Mouse (Mus musculus): ENCODE measurements around the gene Rab3gap2. TPM values are rescaled to one million over a fixed set of nuclear protein-coding genes. Genes with fewer than 3 reads are reported as not detected.
A peak's percentile ranks its signal among the peaks of the same experiment; 100 is the strongest.

Gene Rab3gap2
- polyA plus RNA-seq, 1 experiment = 0.51 TPM

DNA sequence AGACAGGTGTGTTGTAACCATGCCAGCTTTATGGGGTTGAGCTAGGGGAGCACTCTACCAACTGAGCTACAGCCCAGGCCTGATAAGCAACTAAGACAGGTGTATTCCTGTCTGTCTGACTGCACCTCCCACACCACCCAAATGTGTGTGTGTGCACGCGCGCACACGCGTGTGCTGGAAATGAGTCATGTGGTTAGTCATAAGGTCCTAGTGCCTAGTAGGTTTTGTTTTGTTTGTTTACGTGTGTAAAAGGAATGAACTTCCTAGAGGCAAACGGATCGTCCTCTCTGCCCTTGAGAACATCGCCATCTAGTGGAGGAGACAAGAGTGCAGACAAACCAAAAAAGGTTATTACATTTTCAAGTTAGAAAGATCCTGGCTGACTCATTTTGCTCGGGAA, 10.4 kb upstream of the Rab3gap2 start:
- no peak overlapping the region for H3K4me3 ChIP-seq (replicated peaks)
- no peaks in the 10 kb centered on the region for H3K9me3 ChIP-seq (ENCODE audit: control insufficient read depth, low read length)
- 0 out of 2 replicates have a peak, but pooled peaks cover 2% of the 10 kb centered on the region for H3K27me3 ChIP-seq (ENCODE audit: control insufficient read depth)
- TF ChIP-seq TAL1 (IDR thresholded peaks at IDR 0.05; ENCODE audit: low read length) (no peak), GATA1 (IDR thresholded peaks at IDR 0.05; ENCODE audit: low read length) (no peak)
- H3K4me1 ChIP-seq (ENCODE audit: control insufficient read depth) = peaks cover 2% of the 10 kb centered on the region; the same call in 1 of the 2 replicates
- H3K36me3 ChIP-seq (ENCODE audit: control insufficient read depth) = no peaks in the 10 kb centered on the region

DNA sequence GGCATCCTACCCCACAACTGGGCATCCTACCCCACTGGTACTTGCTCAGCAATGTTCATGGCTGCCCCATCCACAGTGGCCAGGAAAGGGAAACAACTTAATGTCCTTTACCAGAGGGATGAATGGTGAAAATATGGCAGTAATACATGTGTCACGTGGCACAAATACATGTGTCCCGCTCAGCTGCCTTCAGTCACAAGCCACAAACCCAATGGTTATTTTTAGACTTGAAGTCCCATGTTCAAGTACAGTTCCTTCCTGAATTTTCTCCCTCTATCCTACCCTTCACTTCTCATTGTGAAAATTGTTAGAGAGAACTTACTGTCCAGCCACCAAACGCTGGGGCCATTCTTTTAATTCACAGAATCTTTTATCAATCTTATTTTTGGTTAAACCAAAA, 7.6 kb upstream of the Rab3gap2 start:
- Histone ChIP-seq H3K9me3 (ENCODE audit: control insufficient read depth, low read length) (no peaks in the 10 kb centered on the region; the same call in 1 of the 2 replicates), H3K27me3 (ENCODE audit: control insufficient read depth) (peaks cover 6% of the 10 kb centered on the region; the same call in 1 of the 2 replicates), H3K4me1 (ENCODE audit: control insufficient read depth) (peaks cover 2% of the 10 kb centered on the region; the same call in 1 of the 2 replicates), H3K4me3 (replicated peaks) (no peak overlapping the region), H3K36me3 (ENCODE audit: control insufficient read depth) (no peaks in the 10 kb centered on the region)
- TF ChIP-seq GATA1 (IDR thresholded peaks at IDR 0.05; ENCODE audit: low read length) (no peak), TAL1 (IDR thresholded peaks at IDR 0.05; ENCODE audit: low read length) (no peak)

DNA sequence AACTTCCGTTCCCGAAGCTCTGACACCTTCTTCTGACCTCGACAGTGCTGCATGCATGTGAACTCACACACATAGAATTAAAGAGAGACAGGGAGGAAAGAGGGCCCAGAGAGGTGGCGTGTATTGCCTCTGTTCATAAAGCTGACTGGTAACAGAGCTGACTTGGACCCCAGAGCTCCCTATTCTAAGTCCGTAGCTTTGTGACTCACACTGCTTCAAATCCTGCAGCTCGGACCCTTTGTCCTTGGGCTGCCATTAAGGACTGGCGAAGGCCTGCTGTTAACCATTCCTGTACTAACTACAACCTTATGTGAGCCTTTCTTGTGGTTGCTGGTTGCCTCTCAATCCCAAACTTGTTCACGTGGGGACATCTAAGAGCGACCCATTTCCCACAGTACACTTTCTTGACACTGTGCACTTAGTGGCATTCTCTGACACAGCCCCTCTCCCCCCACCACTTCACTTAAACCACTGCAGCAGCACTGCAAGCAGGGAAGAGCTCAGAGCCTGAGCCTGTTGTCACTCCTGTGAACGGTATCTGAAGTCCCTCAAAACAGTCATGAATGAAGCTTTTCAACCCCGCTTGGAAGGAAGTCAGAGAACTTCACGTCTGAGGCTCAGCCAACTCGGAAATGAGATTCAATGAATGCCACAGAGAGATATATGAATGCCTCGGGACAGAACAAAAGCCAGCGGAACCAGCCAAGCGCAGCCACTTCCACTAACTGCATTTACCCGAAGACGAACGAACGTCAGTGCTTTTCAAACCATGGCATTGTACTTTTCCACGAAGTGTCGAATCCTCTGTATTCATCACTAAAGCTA, 3.1 kb upstream of the Rab3gap2 start:
- Histone ChIP-seq H3K4me1 (ENCODE audit: control insufficient read depth) (peaks cover 25% of the 10 kb centered on the region), H3K27me3 (ENCODE audit: control insufficient read depth) (peaks cover 4% of the 10 kb centered on the region; the same call in 1 of the 2 replicates), H3K4me3 (replicated peaks) (no peak overlapping the region), H3K9me3 (ENCODE audit: control insufficient read depth, low read length) (no peaks in the 10 kb centered on the region; the same call in 1 of the 2 replicates), H3K36me3 (ENCODE audit: control insufficient read depth) (no peaks in the 10 kb centered on the region)
- TF ChIP-seq TAL1 (IDR thresholded peaks at IDR 0.05; ENCODE audit: low read length) (no peak), GATA1 (IDR thresholded peaks at IDR 0.05; ENCODE audit: low read length) (no peak)

DNA sequence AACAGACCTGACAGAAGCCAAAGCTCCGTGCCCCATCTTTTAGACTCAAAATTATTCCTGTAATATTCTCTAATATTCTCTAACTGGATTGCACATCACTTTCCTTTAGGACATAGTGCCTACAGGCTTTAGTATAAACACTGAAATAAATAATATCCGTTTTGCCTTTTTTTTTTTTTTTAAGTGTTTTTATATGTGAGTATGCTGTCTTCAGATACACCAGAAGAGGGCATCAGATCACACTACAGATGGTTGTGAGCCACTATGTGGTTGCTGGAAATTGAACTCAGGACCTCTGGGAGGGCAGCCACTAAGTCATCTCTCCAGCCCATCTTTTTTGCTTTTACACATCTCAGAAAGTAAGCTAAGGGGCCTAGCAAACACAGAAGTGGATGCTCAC, 1.9 kb upstream of the Rab3gap2 start:
- H3K27me3 ChIP-seq (ENCODE audit: control insufficient read depth) = peaks cover 4% of the 10 kb centered on the region; the same call in 1 of the 2 replicates
- TF ChIP-seq TAL1 (IDR thresholded peaks at IDR 0.05; ENCODE audit: low read length) = no peak
- TF ChIP-seq GATA1 (IDR thresholded peaks at IDR 0.05; ENCODE audit: low read length) = no peak
- no peak overlapping the region for H3K4me3 ChIP-seq (replicated peaks)
- peaks cover 8% of the 10 kb centered on the region for H3K36me3 ChIP-seq (ENCODE audit: control insufficient read depth)
- peaks cover 37% of the 10 kb centered on the region for H3K4me1 ChIP-seq (ENCODE audit: control insufficient read depth)
- no peaks in the 10 kb centered on the region; the same call in 1 of the 2 replicates for H3K9me3 ChIP-seq (ENCODE audit: control insufficient read depth, low read length)

DNA sequence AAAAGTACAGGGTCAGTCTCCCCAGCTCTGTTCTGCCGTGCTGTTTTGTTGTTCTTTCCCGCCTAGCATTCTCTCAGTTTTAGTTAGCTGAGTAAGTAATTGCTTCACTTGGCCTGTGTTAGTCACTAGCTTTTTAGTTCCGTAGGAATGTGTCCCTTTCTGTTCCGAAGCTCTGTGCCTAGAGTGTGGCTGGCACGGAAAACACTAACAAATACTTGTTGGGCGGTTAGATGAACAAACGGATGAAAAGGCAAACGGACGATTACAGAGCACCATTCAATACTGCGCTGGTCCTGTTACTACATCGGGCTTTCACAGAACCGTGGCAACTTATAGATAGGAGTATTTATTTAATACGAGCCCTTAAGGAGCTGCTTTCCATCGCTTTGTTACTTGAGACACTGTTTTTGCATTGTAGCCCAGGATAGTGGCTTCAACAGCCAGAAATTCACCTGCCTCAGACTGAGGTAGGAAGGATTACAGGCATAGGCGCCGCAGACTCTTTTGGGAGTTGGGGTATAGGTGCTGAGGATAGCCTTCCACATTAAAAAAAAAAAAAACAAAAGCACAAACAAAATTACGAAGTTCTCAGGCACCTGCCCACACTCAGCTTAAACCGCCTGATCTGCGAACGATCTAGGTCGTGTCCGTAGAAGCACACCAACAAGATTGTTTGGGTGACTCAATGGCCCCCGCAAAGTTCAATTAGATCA, 565 bp upstream of the Rab3gap2 start:
- Histone ChIP-seq H3K4me1 (ENCODE audit: control insufficient read depth) (peaks cover 47% of the 10 kb centered on the region), H3K36me3 (ENCODE audit: control insufficient read depth) (peaks cover 18% of the 10 kb centered on the region), H3K27me3 (ENCODE audit: control insufficient read depth) (peaks cover 4% of the 10 kb centered on the region; the same call in 1 of the 2 replicates), H3K9me3 (ENCODE audit: control insufficient read depth, low read length) (no peaks in the 10 kb centered on the region; the same call in 1 of the 2 replicates), H3K4me3 (replicated peaks) (peak overlapping the region; percentile 79)
- TF ChIP-seq GATA1 (IDR thresholded peaks at IDR 0.05; ENCODE audit: low read length) = no peak

DNA sequence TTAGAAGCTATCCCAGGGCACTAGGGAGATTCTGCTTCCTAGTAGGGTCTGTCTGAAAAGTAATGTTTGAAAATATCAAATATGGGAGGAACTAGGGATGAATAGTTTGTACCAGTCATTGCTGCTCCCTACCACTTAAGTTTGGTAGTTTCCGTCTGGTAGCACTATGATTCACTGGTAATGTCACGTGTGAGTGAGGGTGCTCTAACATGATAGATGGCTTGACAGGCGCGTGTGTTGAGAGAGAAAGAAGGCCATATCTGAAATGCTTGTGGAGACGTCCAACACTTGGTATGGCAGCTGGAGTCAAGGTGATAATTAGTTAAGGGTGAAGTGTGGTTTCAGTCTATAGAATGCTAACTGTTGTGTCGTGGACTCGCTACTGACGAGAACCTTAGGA, 1.2 kb downstream of the Rab3gap2 start:
- peaks cover 31% of the 10 kb centered on the region for H3K36me3 ChIP-seq (ENCODE audit: control insufficient read depth)
- H3K9me3 ChIP-seq (ENCODE audit: control insufficient read depth, low read length) = no peaks in the 10 kb centered on the region
- TF ChIP-seq GATA1 (IDR thresholded peaks at IDR 0.05; ENCODE audit: low read length) (no peak), TAL1 (IDR thresholded peaks at IDR 0.05; ENCODE audit: low read length) (no peak)
- H3K27me3 ChIP-seq (ENCODE audit: control insufficient read depth) = peaks cover under 1% of the 10 kb centered on the region; the same call in 1 of the 2 replicates
- H3K4me3 ChIP-seq (replicated peaks) = peak overlapping the region; percentile 79
- H3K4me1 ChIP-seq (ENCODE audit: control insufficient read depth) = peaks cover 50% of the 10 kb centered on the region

DNA sequence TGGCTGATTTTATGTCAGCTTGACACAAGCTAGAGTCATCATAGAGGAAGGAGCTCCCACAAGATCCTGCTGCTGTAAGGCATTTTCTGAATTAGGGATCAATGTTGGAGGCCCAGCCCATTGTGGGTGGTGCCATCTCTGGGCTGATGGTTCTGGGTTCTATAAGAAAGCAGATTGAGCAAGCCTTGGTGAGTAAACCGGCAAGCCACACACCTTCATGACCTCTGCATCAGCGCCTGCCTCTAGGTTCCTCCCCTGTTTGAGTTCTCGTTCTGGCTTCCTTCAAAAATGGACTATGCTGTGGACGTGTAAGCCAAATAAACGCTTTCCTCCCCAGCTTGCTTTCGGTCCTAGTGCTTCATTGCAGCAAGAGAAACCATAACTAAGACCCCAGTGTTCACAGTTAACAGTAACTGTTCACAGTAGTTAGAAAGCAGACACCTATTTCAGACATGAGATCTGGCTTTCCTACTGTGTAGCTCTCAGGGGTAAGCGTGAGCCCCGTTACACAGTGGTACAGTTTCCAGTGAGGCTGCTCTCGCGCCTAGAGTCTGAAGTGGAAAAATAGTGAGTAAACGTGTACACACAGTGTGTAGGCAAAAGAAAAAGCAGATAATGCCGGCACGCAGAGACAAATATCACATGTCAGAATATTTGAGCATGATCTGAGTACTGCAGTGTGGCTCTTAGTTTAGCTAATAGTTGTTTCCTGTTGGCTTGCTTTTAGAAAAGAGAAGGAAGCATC, 4.1 kb downstream of the Rab3gap2 start:
- Histone ChIP-seq H3K9me3 (ENCODE audit: control insufficient read depth, low read length) (no peaks in the 10 kb centered on the region), H3K4me1 (ENCODE audit: control insufficient read depth) (peaks cover 48% of the 10 kb centered on the region), H3K27me3 (ENCODE audit: control insufficient read depth) (no peaks in the 10 kb centered on the region), H3K36me3 (ENCODE audit: control insufficient read depth) (peaks cover 42% of the 10 kb centered on the region), H3K4me3 (replicated peaks) (no peak overlapping the region)
- TF ChIP-seq TAL1 (IDR thresholded peaks at IDR 0.05; ENCODE audit: low read length) (no peak), GATA1 (IDR thresholded peaks at IDR 0.05; ENCODE audit: low read length) (no peak)

DNA sequence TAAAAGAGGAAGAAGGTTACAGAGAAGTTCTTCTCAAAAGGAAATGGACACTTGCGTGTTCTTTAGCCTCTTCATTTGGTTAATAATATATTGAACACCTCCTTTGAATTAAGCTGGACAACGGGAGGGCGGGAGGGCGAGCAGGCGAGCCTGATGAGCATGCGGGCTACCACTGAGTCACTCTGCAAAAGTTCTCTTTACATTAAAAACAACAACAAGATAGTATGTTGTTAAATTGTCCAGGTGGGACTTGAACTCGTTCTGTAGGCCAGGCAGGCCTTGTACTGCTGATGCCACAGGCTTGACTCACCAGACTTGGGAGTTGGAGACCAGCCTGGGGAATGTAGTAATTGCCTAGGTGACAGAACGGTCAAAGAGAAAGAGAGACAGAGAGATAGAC, 4.8 kb downstream of the Rab3gap2 start:
- peaks cover 46% of the 10 kb centered on the region for H3K36me3 ChIP-seq (ENCODE audit: control insufficient read depth)
- peaks cover 41% of the 10 kb centered on the region for H3K4me1 ChIP-seq (ENCODE audit: control insufficient read depth)
- no peak overlapping the region for H3K4me3 ChIP-seq (replicated peaks)
- H3K27me3 ChIP-seq (ENCODE audit: control insufficient read depth) = no peaks in the 10 kb centered on the region
- no peak for TF ChIP-seq GATA1 (IDR thresholded peaks at IDR 0.05; ENCODE audit: low read length)
- no peaks in the 10 kb centered on the region for H3K9me3 ChIP-seq (ENCODE audit: control insufficient read depth, low read length)

Measured in erythroblast, embryonic 14.5 days (primary cell).